Mouse (Mus musculus) heart, embryonic 13.5 days (tissue): ENCODE measurements around the gene Ptpn6. TPM values are rescaled to one million over a fixed set of nuclear protein-coding genes. Genes with fewer than 3 reads are reported as not detected.

Experiments
- ATAC-seq: fragments of 200-750 bp; cut with Nextera tagmentation; 2 replicates; pipeline ENCODE4 v1.8.0; 2017; ENCODE audit warnings: moderate TSS enrichment; ENCODE audit not compliant: insufficient number of reproducible peaks, low FRiP score, low TSS enrichment; ENCODE audit errors: extremely low read depth
- H3K27ac ChIP-seq: fragments of 300-500 bp; sonication (generic); replicated peaks from 2 replicates; pipeline ENCODE4 v1.5.1; 2015; ENCODE audit warnings: moderate library complexity, mild to moderate bottlenecking, inconsistent platforms
- H3K27me3 ChIP-seq: fragments of 300-500 bp; sonication (generic); replicated peaks from 2 replicates; pipeline ENCODE4 v1.6.1; 2015; ENCODE audit warnings: mild to moderate bottlenecking, inconsistent platforms
- H3K36me3 ChIP-seq: fragments of 300-500 bp; sonication (generic); 2 replicates; pipeline ENCODE4 v1.6.1; 2015; ENCODE audit warnings: mild to moderate bottlenecking, inconsistent platforms
- H3K4me1 ChIP-seq: fragments of 300-500 bp; sonication (generic); 2 replicates; pipeline ENCODE4 v1.6.1; 2015; ENCODE audit warnings: inconsistent platforms
- H3K4me2 ChIP-seq: fragments of 300-500 bp; sonication (generic); 2 replicates; pipeline ENCODE4 v1.6.1; 2015; ENCODE audit warnings: inconsistent platforms, mild to moderate bottlenecking, moderate library complexity
- H3K4me3 ChIP-seq: fragments of 300-500 bp; sonication (generic); 2 replicates; pipeline ENCODE4 v1.5.1; 2015; ENCODE audit warnings: moderate library complexity, mild to moderate bottlenecking, inconsistent platforms
- H3K9ac ChIP-seq: fragments of 300-500 bp; sonication (generic); 2 replicates; pipeline ENCODE4 v1.6.1; 2015; ENCODE audit warnings: inconsistent platforms, mild to moderate bottlenecking, moderate library complexity
- H3K9me3 ChIP-seq: fragments of 300-500 bp; sonication (generic); 2 replicates; pipeline ENCODE4 v1.6.1; 2016; ENCODE audit warnings: inconsistent platforms
- WGBS: fragments of 180-500 bp; shearing (Covaris S2); methylation state at CpG from one replicate; pipeline ENCODE4 v1.1.7; 2015; ENCODE audit warnings: mixed read lengths; 5-methylcytosine and 5-hydroxymethylcytosine counted together
- polyA plus RNA-seq: library from polyadenylated mRNA; unstranded; fragments of >200 nt; fragmentation: Nextera tagmentation; extraction: Ambion mirVana; gene quantifications from 2 replicates; pipeline ENCODE4 v1.2.1, GENCODE M21; 2015

Ptpn6 gene
- polyA plus RNA-seq, 1 experiment from 2014 or later, result 5.3 TPM

GRCm38 (mm10) chr6:124704417-124704816 lies 34.1 kb downstream of the Ptpn6 start:
- Histone ChIP-seq H3K9ac (no peak overlapping the region), H3K4me2 (no peak overlapping the region), H3K4me1 (peaks cover 29% of the 10 kb centered on the region), H3K36me3 (peaks cover 90% of the 10 kb centered on the region), H3K9me3 (no peaks in the 10 kb centered on the region), H3K27ac (no peak overlapping the region), H3K27me3 (no peaks in the 10 kb centered on the region), H3K4me3 (no peak overlapping the region)
- WGBS, result 92% methylated on average over 2 of the region's 2 CpGs
- ATAC-seq, result no peak

GRCm38 (mm10) chr6:124703789-124704188 lies 34.7 kb downstream of the Ptpn6 start:
- 58% methylated on average over 7 of the region's 7 CpGs for WGBS
- no peaks in the 10 kb centered on the region for H3K9me3 ChIP-seq
- H3K27me3 ChIP-seq, result no peaks in the 10 kb centered on the region
- ATAC-seq, result no peak
- H3K4me1 ChIP-seq, result peaks cover 23% of the 10 kb centered on the region
- H3K4me3 ChIP-seq, result no peak overlapping the region
- peaks cover 94% of the 10 kb centered on the region for H3K36me3 ChIP-seq
- H3K4me2 ChIP-seq, result no peak overlapping the region
- H3K9ac ChIP-seq, result no peak overlapping the region
- no peak overlapping the region for H3K27ac ChIP-seq

- Histone ChIP-seq H3K4me2 (no peak overlapping the region), H3K9me3 (no peaks in the 10 kb centered on the region), H3K36me3 (peaks cover 93% of the 10 kb centered on the region), H3K4me1 (peaks cover 23% of the 10 kb centered on the region), H3K4me3 (no peak overlapping the region), H3K27ac (no peak overlapping the region), H3K9ac (no peak overlapping the region), H3K27me3 (no peaks in the 10 kb centered on the region)
- ATAC-seq, result no peak
- WGBS, result 46% methylated on average over 3 of the region's 3 CpGs
Measured at GRCm38 (mm10) chr6:124702784-124703103, 35.8 kb downstream of the Ptpn6 start.

GRCm38 (mm10) chr6:124702102-124702783 lies 36.3 kb downstream of the Ptpn6 start:
- Histone ChIP-seq H3K27me3 (no peaks in the 10 kb centered on the region), H3K4me2 (no peak overlapping the region), H3K9me3 (no peaks in the 10 kb centered on the region), H3K27ac (no peak overlapping the region), H3K4me1 (peaks cover 23% of the 10 kb centered on the region), H3K36me3 (peaks cover 90% of the 10 kb centered on the region), H3K4me3 (no peak overlapping the region), H3K9ac (no peak overlapping the region)
- ATAC-seq, result no peak
- WGBS, result 88% methylated on average over 17 of the region's 17 CpGs

GRCm38 (mm10) chr6:124701338-124701737 lies 37.2 kb downstream of the Ptpn6 start:
- ATAC-seq, result no peak

GRCm38 (mm10) chr6:124699962-124700610 lies 38.4 kb downstream of the Ptpn6 start:
- no peak for ATAC-seq
- Histone ChIP-seq H3K4me2 (no peak overlapping the region), H3K27ac (no peak overlapping the region; the same call in 1 of the 2 replicates), H3K4me3 (no peak overlapping the region), H3K27me3 (no peaks in the 10 kb centered on the region), H3K4me1 (peaks cover 19% of the 10 kb centered on the region), H3K9ac (no peak overlapping the region), H3K9me3 (no peaks in the 10 kb centered on the region), H3K36me3 (peaks cover 73% of the 10 kb centered on the region)
- 77% methylated on average over 11 of the region's 11 CpGs for WGBS

More at GRCm38 (mm10) chr6:124701338-124701737, 37.2 kb downstream of the Ptpn6 start:
- Histone ChIP-seq H3K36me3 (peaks cover 83% of the 10 kb centered on the region), H3K9ac (no peak overlapping the region), H3K4me1 (peaks cover 21% of the 10 kb centered on the region), H3K9me3 (no peaks in the 10 kb centered on the region), H3K4me2 (no peak overlapping the region), H3K27me3 (no peaks in the 10 kb centered on the region), H3K4me3 (no peak overlapping the region), H3K27ac (no peak overlapping the region; the same call in 1 of the 2 replicates)
- 71% methylated on average over 8 of the region's 8 CpGs for WGBS

GRCm38 (mm10) chr6:124699366-124699765 lies 39.1 kb downstream of the Ptpn6 start:
- no peak for ATAC-seq
- H3K36me3 ChIP-seq, result peaks cover 65% of the 10 kb centered on the region
- no peaks in the 10 kb centered on the region for H3K9me3 ChIP-seq
- H3K4me3 ChIP-seq, result no peak overlapping the region
- H3K9ac ChIP-seq, result no peak overlapping the region
- H3K4me2 ChIP-seq, result no peak overlapping the region
- peaks cover 24% of the 10 kb centered on the region for H3K4me1 ChIP-seq
- H3K27me3 ChIP-seq, result no peaks in the 10 kb centered on the region
- H3K27ac ChIP-seq, result no peak overlapping the region; the same call in 1 of the 2 replicates
- WGBS, result 86% methylated on average over 4 of the region's 4 CpGs

GRCm38 (mm10) chr6:124698751-124699150 lies 39.8 kb downstream of the Ptpn6 start:
- H3K4me2 ChIP-seq, result no peak overlapping the region
- H3K9me3 ChIP-seq, result no peaks in the 10 kb centered on the region
- no peaks in the 10 kb centered on the region for H3K27me3 ChIP-seq
- H3K9ac ChIP-seq, result no peak overlapping the region
- H3K4me3 ChIP-seq, result no peak overlapping the region
- ATAC-seq, result no peak
- no peak overlapping the region for H3K27ac ChIP-seq
- 78% methylated on average over 6 of the region's 6 CpGs for WGBS
- H3K4me1 ChIP-seq, result peaks cover 30% of the 10 kb centered on the region
- H3K36me3 ChIP-seq, result peaks cover 59% of the 10 kb centered on the region

- Histone ChIP-seq H3K4me2 (no peak overlapping the region), H3K9ac (no peak overlapping the region), H3K27me3 (no peaks in the 10 kb centered on the region), H3K4me3 (no peak overlapping the region), H3K4me1 (peaks cover 38% of the 10 kb centered on the region), H3K36me3 (peaks cover 38% of the 10 kb centered on the region), H3K27ac (no peak overlapping the region), H3K9me3 (no peaks in the 10 kb centered on the region)
- 79% methylated on average over 7 of the region's 7 CpGs for WGBS
- ATAC-seq, result no peak
Measured at GRCm38 (mm10) chr6:124696441-124697150, 41.9 kb downstream of the Ptpn6 start.

- ATAC-seq, result peak; percentile 29; the same call in 1 of the 2 replicates
- Histone ChIP-seq H3K4me2 (no peak overlapping the region), H3K36me3 (peaks cover 16% of the 10 kb centered on the region), H3K9ac (0 out of 2 replicates have a peak overlapping the region, but pooled peaks have one; percentile 21), H3K4me3 (no peak overlapping the region), H3K27me3 (no peaks in the 10 kb centered on the region), H3K9me3 (no peaks in the 10 kb centered on the region), H3K4me1 (peaks cover 19% of the 10 kb centered on the region), H3K27ac (peak overlapping the region; percentile 53)
- WGBS, result 74% methylated on average over 15 of the region's 15 CpGs
Measured at GRCm38 (mm10) chr6:124694166-124694955, 44.2 kb downstream of the Ptpn6 start.
